Mouse (Mus musculus) olfactory bulb, adult 2 months (tissue): ENCODE measurements at regions not wholly inside any gene's neighbourhood (a gene's known extent, or its start where the extent isn't known, plus 50 kb on each side); places are given as distances from the start of the nearest gene placed in this dataset.

Experiments used
- H3K27ac ChIP-seq: fragments of 200-500 bp; 2 replicates; pipeline ENCODE4 v1.5.1; 2012; ENCODE audit warnings: low read depth, low read length; ENCODE audit not compliant: insufficient read depth
- H3K4me1 ChIP-seq: fragments of 200-500 bp; 2 replicates; pipeline ENCODE4 v1.6.1; 2012; ENCODE audit warnings: low read length; ENCODE audit not compliant: control insufficient read depth, insufficient read depth
- H3K4me3 ChIP-seq: fragments of 200-500 bp; 2 replicates; pipeline ENCODE4 v1.5.1; 2012; ENCODE audit warnings: mild to moderate bottlenecking, low read depth, low read length, moderate library complexity; ENCODE audit not compliant: insufficient read depth
- CTCF ChIP-seq: fragments of 200-500 bp; IDR thresholded peaks from 2 replicates; pipeline ENCODE4 v1.5.1; 2012; ENCODE audit warnings: low read depth, mild to moderate bottlenecking, low read length, moderate library complexity; ENCODE audit not compliant: insufficient read depth
- POLR2A ChIP-seq: fragments of 200-500 bp; IDR thresholded peaks from 2 replicates; pipeline ENCODE4 v1.6.1; 2012; ENCODE audit warnings: mild to moderate bottlenecking, low read depth, low read length, moderate library complexity; ENCODE audit not compliant: insufficient read depth
- WGBS: fragments of 180-500 bp; shearing (Covaris S2); methylation state at CpG from one replicate; pipeline ENCODE4 v1.1.7; 2018; 5-methylcytosine and 5-hydroxymethylcytosine counted together

DNA sequence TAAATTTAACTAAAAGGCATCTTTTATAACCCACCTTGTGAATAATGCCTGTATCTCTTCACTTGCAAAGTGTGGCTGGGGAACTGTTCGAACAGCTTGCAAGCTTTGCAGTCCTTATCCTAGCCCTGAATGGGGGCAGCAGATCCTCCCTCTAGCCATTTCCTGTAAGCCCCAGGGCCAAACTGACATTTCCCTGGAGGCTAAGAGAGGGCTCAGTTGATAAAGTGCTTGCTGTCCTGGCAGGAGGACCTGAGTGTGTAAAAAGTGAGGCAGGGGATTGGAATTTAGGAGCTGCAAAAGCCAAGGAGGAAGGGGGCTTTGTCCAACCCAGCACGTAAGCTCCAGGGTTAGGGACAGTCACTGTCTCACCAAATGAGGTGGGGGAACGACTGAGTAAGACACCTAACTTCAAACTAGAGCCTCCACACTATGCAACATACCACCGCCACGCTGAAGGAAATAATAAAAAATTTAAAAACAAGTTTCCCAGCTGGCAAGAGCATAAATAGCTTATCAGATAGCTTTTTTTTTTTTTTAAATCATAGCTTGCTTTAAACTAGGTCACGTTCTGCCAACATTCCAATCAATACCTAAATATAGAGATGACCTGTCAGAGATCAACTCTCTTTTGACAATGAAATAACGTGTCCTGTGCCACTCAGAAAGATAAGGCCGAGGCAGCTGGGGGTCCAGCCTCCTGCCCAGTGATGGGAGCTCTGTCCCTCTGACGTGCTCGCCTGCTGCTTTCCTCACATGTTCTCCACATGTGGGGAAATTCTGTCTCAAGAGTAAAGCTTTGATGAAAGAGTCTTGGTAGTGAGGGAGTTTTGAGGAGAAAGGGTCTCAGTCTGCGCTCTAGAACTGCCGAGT is 146.0 kb downstream of the Zfp36l1 start:
- 83% methylated on average over 12 of the region's 12 CpGs for WGBS

DNA sequence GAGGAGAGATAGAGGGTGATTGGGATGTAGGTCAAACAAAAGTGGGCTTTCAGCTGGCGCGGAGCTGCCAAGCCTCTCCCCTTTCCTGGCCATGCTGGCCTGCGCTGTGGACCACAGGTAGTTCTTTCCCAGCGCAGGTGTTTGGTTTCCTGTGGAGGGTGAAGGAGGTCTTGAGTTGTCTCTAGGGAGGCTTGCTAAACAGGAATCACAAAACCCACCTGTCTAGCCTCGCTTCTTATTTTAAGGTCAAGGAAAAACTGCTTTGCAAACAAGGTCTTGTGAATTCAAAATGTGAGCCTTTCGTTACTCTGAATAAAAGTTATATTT is 146.6 kb downstream of the Zfp36l1 start:
- no peak overlapping the region for H3K27ac ChIP-seq
- peaks cover 23% of the 10 kb centered on the region for H3K4me1 ChIP-seq
- no peak overlapping the region for H3K4me3 ChIP-seq
- TF ChIP-seq CTCF: no peak
- no peak for TF ChIP-seq POLR2A
- 80% methylated on average over 6 of the region's 6 CpGs for WGBS

More for the DNA sequence above, 146.0 kb downstream of the Zfp36l1 start:
- no peak overlapping the region for H3K4me3 ChIP-seq
- TF ChIP-seq CTCF: no peak
- TF ChIP-seq POLR2A: no peak
- peaks cover 23% of the 10 kb centered on the region for H3K4me1 ChIP-seq
- H3K27ac ChIP-seq: no peak overlapping the region

GRCm38 (mm10) chr12:79965471-79966288 is 147.1 kb downstream of the Zfp36l1 start:
- Histone ChIP-seq H3K27ac (no peak overlapping the region), H3K4me1 (peaks cover 17% of the 10 kb centered on the region), H3K4me3 (peak overlapping the region; percentile 54)
- TF ChIP-seq CTCF (no peak), POLR2A (peak; percentile 74)
- 7% methylated on average over 46 of the region's 46 CpGs for WGBS

DNA sequence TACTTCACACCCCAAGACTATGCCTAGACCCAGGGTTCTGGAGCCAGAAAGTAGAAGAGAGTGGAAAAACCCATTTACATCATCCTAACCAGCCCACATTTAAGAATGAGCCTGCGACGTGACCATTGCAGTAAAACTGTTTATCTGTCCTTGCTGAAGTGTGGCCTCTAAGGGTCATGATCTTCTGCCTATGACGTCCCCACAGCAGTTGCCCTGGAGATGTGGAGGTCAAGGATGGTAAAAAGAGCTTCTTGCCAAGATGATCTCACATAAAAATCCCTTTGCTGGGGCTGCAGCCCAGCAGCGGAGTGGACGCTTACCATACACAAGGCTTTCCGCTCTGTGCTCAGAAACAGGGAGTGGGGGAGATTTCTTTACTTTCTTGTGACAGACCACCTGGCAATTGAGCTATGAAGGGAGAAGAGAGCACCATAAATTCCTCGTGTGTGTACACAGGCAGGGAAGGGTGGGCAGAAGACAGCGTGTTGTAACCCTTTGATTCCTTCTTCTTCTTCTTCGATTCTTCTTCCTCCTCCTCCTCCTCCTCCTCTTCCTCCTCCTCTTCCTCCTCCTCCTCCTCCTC is 149.3 kb downstream of the Zfp36l1 start:
- no peak for TF ChIP-seq POLR2A
- TF ChIP-seq CTCF: no peak
- WGBS: 90% methylated on average over 9 of the region's 9 CpGs
- H3K27ac ChIP-seq: no peak overlapping the region
- H3K4me3 ChIP-seq: no peak overlapping the region
- peaks cover 10% of the 10 kb centered on the region for H3K4me1 ChIP-seq

- Histone ChIP-seq H3K4me1 (peaks cover 10% of the 10 kb centered on the region), H3K4me3 (no peak overlapping the region), H3K27ac (no peak overlapping the region)
- no peak for TF ChIP-seq POLR2A
- TF ChIP-seq CTCF: no peak
- WGBS: 96% methylated on average over 11 of the region's 11 CpGs
These were observed 150.1 kb downstream of the Zfp36l1 start for GRCm38 (mm10) chr12:79962649-79963236.

GRCm38 (mm10) chr12:79961881-79962280 is 150.9 kb downstream of the Zfp36l1 start:
- no peak for TF ChIP-seq CTCF
- no peak for TF ChIP-seq POLR2A
- H3K4me1 ChIP-seq: peaks cover 10% of the 10 kb centered on the region
- WGBS: 56% methylated on average over 4 of the region's 4 CpGs
- no peak overlapping the region for H3K27ac ChIP-seq
- H3K4me3 ChIP-seq: no peak overlapping the region

DNA sequence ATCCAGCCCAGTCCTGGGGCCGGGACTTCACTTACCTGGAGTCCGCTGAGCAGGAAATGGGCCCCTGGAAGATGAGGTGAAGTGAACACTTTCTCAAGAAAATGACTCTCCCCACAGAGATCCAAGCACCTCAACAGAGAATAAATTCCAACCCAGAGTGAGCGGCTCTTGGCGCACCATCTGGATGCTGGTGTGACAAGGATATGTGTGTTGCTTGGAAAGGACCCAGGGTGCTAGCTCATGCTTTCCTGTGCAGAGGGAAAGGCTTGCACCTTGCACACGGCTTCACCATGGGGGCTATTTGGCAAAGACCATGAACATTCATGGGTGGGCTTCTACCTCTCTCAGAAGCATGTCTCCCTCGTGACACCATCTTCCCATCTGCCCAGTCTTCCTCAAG is 151.7 kb downstream of the Zfp36l1 start:
- TF ChIP-seq POLR2A (no peak), CTCF (no peak)
- no peak overlapping the region for H3K4me3 ChIP-seq
- H3K27ac ChIP-seq: no peak overlapping the region
- peaks cover 7% of the 10 kb centered on the region for H3K4me1 ChIP-seq
- WGBS: 96% methylated on average over 6 of the region's 6 CpGs

- TF ChIP-seq CTCF (no peak), POLR2A (no peak)
- H3K4me1 ChIP-seq: 0 out of 2 replicates have a peak, but pooled peaks cover 2% of the 10 kb centered on the region
- 95% methylated on average over 4 of the region's 4 CpGs for WGBS
- H3K27ac ChIP-seq: no peak overlapping the region
- no peak overlapping the region for H3K4me3 ChIP-seq
These were observed 152.4 kb downstream of the Zfp36l1 start for GRCm38 (mm10) chr12:79960446-79960845.
